Mouse (Mus musculus) forebrain, embryonic 14.5 days (tissue): ENCODE data around the gene Hist1h3e. TPM values are rescaled to one million over a fixed set of nuclear protein-coding genes. Genes with fewer than 3 reads are reported as not detected.
A peak's percentile ranks its signal among the peaks of the same experiment; 100 is the strongest.

Experiments used
- ATAC-seq: fragments of 200-750 bp; cut with Nextera tagmentation; 2 replicates; pipeline ENCODE4 v1.8.0; 2017; ENCODE audit warnings: mild to moderate bottlenecking, moderate library complexity
- DNase-seq: peaks from one replicate; pipeline ENCODE4 v3.0.0-alpha.2; 2015; ENCODE audit warnings: low spot score
- H3K27ac ChIP-seq: fragments of 300-500 bp; sonication (generic); 2 replicates; pipeline ENCODE4 v1.5.1; 2014; ENCODE audit warnings: low read depth, mild to moderate bottlenecking, control low read depth, low read length, moderate library complexity
- H3K27me3 ChIP-seq: fragments of 300-500 bp; sonication (generic); replicated peaks from 2 replicates; pipeline ENCODE4 v1.6.1; 2014; ENCODE audit warnings: low read length, control low read depth, mixed read lengths; ENCODE audit not compliant: control insufficient read depth, insufficient read depth
- H3K36me3 ChIP-seq: fragments of 300-500 bp; sonication (generic); 2 replicates; pipeline ENCODE4 v1.6.1; 2014; ENCODE audit warnings: low read length, control low read depth; ENCODE audit not compliant: control insufficient read depth, insufficient read depth
- H3K4me1 ChIP-seq: fragments of 300-500 bp; sonication (generic); 2 replicates; pipeline ENCODE4 v1.6.1; 2014; ENCODE audit warnings: antibody characterized with exemption, low read length, control low read depth; ENCODE audit not compliant: control insufficient read depth, insufficient read depth
- H3K4me2 ChIP-seq: fragments of 300-500 bp; sonication (generic); 2 replicates; pipeline ENCODE4 v1.6.1; 2014; ENCODE audit warnings: mild to moderate bottlenecking, control low read depth, low read length
- H3K4me3 ChIP-seq: fragments of 300-500 bp; sonication (generic); 2 replicates; pipeline ENCODE4 v1.5.1; 2014; ENCODE audit warnings: low read depth, low read length, control low read depth
- H3K9ac ChIP-seq: fragments of 300-500 bp; sonication (generic); 2 replicates; pipeline ENCODE4 v1.6.1; 2014; ENCODE audit warnings: mild to moderate bottlenecking, low read length, control low read depth, moderate library complexity
- H3K9me3 ChIP-seq: fragments of 300-500 bp; sonication (generic); replicated peaks from 2 replicates; pipeline ENCODE4 v1.6.1; 2016; ENCODE audit warnings: low read length, control low read depth, mixed read lengths; ENCODE audit not compliant: control insufficient read depth
- WGBS: fragments of 180-500 bp; shearing (Covaris S2); extraction: QIAGEN DNeasy Blood & Tissue Kit; methylation state at CpG from one replicate; pipeline ENCODE4 v1.1.7; 2014; 5-methylcytosine and 5-hydroxymethylcytosine counted together
- polyA plus RNA-seq: library from polyadenylated mRNA; unstranded; fragments of >200 nt; fragmentation: Nextera tagmentation; extraction: Ambion mirVana; gene quantifications from 2 replicates; pipeline ENCODE4 v1.2.1, GENCODE M21; 2014

Hist1h3e gene
- polyA plus RNA-seq, 1 experiment from 2014 or later: 5.7 TPM

DNA sequence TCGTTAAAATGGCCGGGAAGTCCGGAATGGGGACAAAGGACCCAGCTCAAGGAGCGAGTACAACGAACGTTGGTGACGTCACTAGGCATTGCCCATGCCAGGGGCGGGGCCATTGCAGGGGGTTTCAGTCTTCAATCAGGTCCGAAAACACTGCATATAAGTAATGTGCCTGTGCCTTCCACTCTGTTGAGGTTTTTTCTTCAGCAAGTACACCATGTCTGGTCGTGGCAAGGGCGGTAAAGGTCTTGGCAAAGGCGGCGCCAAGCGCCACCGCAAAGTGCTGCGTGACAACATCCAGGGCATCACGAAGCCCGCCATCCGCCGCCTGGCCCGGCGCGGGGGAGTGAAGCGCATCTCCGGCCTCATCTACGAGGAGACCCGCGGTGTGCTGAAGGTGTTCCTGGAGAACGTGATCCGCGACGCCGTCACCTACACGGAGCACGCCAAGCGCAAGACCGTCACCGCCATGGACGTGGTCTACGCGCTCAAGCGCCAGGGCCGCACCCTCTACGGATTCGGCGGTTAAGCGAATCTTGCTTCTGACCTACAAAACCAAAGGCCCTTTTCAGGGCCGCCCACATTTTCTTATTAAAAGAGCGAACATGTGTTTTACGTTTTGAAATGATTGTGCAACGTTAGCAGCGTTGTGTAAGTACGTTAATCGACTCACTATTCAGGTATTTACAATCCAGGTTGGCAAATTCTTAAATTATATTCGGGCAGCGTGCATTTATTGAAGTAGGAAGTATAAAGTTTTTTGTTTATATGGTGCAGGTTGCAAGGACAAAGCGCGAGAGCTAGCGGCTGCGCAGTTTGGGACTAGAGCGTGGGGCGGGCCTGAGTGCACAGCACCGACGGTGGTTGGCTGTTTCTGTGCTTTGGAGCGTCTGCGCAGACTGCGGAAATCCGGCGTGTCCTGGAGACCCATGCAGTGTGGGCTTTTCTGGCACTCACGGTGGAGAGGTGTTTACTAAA, 31.0 kb downstream of the Hist1h3e start, which contains the start of gene Hist1h4h:
Gene Hist1h4h, plus strand, starts transcription at position 150 of the 975 bp plus-strand sequence.
- ATAC-seq (peak; percentile 80), DNase-seq (peak; percentile 99)
- H3K9ac ChIP-seq: peak within 1 kb of the TSS; percentile 78
- peak within 1 kb of the TSS; percentile 43 for H3K4me3 ChIP-seq
- peak within 1 kb of the TSS; percentile 95 for H3K27ac ChIP-seq
- H3K4me2 ChIP-seq: peak within 1 kb of the TSS; percentile 59
- H3K36me3 ChIP-seq: no peaks in the 10 kb centered on the region
- H3K27me3 ChIP-seq: no peaks in the 10 kb centered on the region
- WGBS: under 1% methylated on average over 48 of the region's 70 CpGs
- peaks cover 23% of the 10 kb centered on the region for H3K4me1 ChIP-seq
- H3K9me3 ChIP-seq: no peaks in the 10 kb centered on the region

DNA sequence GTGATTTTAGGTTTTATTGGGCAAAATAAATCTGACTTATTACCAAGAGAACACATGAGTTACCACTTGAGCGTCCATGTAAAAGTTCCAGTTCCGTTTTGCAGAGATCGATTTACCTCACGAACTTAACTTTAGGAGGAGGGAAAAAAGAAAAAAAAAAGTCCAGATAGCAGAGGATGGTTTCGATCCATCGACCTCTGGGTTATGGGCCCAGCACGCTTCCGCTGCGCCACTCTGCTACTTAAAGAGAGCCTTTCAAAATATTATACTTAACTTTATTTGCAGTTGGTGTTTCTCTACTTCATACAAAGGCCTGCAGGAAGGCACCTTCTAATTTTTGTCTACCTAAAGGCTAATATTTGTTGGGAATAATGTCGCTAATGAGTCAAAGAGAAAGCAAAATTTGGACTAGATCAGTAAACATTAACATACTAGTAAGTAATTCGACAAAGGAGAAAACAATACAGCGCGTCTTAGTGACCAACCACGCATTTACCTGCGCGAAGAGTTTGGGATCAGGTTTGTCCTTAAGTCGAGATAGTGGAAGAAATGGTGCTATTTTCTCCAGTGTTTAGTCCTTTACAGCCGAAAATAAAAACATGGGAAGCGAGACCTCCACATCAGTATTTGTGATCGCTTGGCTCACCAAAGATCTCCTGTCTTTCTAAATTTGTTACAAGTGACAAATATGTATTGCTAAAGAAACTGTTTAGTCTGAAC, 31.8 kb downstream of the Hist1h3e start:
- Histone ChIP-seq H3K4me1 (peaks cover 22% of the 10 kb centered on the region), H3K27ac (peak overlapping the region; percentile 95), H3K9ac (peak overlapping the region; percentile 78), H3K36me3 (no peaks in the 10 kb centered on the region), H3K4me2 (peak overlapping the region; percentile 59), H3K4me3 (peak overlapping the region; percentile 43), H3K27me3 (no peaks in the 10 kb centered on the region), H3K9me3 (no peaks in the 10 kb centered on the region)
- ATAC-seq (no peak), DNase-seq (peak; percentile 75)
- under 1% methylated on average over 20 of the region's 20 CpGs for WGBS

DNA sequence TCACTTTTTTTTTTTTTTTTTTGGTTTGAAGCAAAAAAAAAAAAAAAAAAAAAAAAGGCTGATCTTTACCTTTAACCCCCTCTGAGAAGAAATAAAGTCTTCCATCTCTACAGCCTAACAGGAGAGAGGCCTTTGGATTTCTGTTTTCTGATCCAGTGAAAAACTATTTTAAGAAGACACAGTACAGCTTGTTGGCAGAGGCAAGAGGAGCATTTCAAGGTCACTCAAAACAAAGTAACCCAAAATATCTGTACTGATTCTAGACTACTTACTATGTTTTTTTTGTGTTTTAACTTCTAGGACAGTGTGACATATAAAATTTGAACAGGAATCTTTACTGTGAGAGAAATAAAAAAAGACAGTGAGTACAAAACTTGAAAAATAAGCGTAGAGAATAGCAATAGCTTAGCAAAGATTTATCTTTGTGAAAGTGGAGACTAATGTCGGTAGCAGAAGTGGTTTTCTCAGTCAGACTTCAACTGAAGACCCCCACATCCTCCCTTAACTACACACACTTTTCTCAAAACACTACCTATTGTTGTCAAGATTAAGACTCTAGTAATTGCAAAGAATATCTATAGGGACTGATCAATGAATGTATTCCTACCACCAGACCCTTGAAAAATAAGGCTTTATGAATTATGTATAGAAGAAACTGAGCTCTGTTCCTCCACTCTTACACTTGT, 32.5 kb downstream of the Hist1h3e start:
- H3K27me3 ChIP-seq: no peaks in the 10 kb centered on the region
- H3K4me3 ChIP-seq: peak overlapping the region; percentile 43
- ATAC-seq: no peak
- peak overlapping the region; percentile 59 for H3K4me2 ChIP-seq
- peaks cover 20% of the 10 kb centered on the region for H3K4me1 ChIP-seq
- WGBS: 24% methylated on average over 2 of the region's 2 CpGs
- no peak for DNase-seq
- peak overlapping the region; percentile 95 for H3K27ac ChIP-seq
- H3K9ac ChIP-seq: peak overlapping the region; percentile 78
- no peaks in the 10 kb centered on the region for H3K36me3 ChIP-seq
- H3K9me3 ChIP-seq: no peaks in the 10 kb centered on the region

DNA sequence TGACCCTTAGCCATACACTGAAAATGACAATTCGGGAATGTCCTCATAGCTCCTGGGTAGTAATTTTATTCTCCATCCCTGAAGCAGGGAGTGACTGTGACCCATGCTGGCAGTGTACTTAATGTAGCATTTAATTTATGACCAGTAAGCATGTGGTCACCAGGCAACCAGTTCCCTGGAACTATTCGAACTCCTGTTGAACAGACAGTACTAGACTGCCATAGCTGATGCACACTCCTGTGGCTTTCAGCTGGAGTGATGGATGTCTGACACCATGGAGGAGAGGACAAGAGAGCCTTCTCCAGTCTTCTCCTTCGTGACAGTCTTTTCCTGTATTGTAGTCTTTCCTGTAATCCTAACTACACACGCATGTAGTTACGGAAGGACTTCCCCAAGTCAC, 33.2 kb downstream of the Hist1h3e start:
- Histone ChIP-seq H3K4me1 (peaks cover 19% of the 10 kb centered on the region), H3K4me2 (0 out of 2 replicates have a peak overlapping the region, but pooled peaks have one; percentile 7), H3K36me3 (no peaks in the 10 kb centered on the region), H3K4me3 (no peak overlapping the region), H3K27me3 (no peaks in the 10 kb centered on the region), H3K9ac (no peak overlapping the region), H3K9me3 (no peaks in the 10 kb centered on the region), H3K27ac (no peak overlapping the region)
- ATAC-seq (no peak), DNase-seq (no peak)
- 82% methylated on average over 5 of the region's 5 CpGs for WGBS

DNA sequence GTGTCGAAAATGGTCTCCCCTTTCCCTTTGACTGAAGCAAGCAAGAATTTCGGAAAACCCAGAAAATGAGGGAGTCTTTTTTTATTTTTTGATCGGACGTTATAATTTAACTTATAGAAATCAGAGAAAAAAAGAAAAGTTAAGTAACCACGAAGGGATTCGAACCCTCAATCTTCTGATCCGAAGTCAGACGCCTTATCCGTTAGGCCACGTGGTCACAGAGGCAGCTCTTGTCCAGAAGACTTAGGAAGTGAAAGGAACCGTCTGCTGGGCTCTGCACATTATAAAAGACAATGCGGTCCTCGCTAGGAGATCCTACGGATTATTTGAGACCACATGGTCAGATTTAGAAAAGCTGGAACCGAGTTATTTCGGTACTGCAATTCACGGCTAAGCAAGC, 35.9 kb downstream of the Hist1h3e start:
- Histone ChIP-seq H3K9me3 (no peaks in the 10 kb centered on the region), H3K4me3 (peak overlapping the region; percentile 40), H3K4me1 (peaks cover 6% of the 10 kb centered on the region), H3K9ac (peak overlapping the region; percentile 58; the same call in 1 of the 2 replicates), H3K27me3 (no peaks in the 10 kb centered on the region), H3K27ac (peak overlapping the region; percentile 53; the same call in 1 of the 2 replicates), H3K4me2 (peak overlapping the region; percentile 53), H3K36me3 (no peaks in the 10 kb centered on the region)
- under 1% methylated on average over 17 of the region's 17 CpGs for WGBS
- ATAC-seq: peak; percentile 50
- DNase-seq: peak; percentile 97

DNA sequence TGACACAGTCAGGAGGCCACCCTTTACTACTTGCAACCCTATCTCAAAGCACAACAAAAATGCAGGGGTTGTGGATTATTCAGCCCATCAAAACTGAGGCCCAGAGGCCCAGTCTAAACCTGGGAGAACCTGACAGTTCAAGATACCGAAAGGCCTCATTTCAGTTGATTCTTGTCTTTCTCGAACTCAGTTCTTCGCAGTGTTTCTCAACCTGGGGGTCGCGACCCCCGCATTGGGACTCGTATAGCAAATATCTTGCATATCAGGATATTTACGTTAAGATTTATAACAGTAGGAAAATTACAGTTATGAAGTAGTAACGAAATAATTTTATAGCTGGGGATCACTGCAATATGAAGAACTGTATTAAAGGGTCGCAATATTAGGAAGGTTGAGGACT, 36.3 kb downstream of the Hist1h3e start:
- no peaks in the 10 kb centered on the region for H3K9me3 ChIP-seq
- H3K4me1 ChIP-seq: peaks cover 6% of the 10 kb centered on the region
- WGBS: 2% methylated on average over 10 of the region's 10 CpGs
- ATAC-seq (no peak), DNase-seq (no peak)
- H3K4me2 ChIP-seq: peak overlapping the region; percentile 53
- H3K27ac ChIP-seq: no peak overlapping the region
- H3K4me3 ChIP-seq: peak overlapping the region; percentile 40
- peak overlapping the region; percentile 58; the same call in 1 of the 2 replicates for H3K9ac ChIP-seq
- no peaks in the 10 kb centered on the region for H3K27me3 ChIP-seq
- no peaks in the 10 kb centered on the region for H3K36me3 ChIP-seq

DNA sequence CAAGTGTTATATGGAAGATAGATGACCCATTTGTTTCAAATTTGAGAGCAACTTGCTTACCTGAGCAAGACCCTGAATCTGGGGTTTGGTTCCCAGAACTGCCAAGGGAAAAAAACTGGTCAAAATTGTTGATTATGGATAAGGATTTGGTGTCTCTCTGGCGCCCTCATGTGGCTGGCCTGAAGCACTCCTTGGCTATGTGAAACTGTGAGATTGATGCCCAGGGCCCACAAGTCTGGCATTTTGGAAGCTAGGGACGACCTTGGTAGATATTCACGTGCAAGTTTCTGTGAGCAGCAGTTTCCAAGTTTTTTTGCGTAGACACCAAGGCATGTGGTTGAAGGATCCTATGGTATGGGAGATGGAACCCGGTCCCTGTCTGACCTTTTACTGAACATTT, 37.5 kb downstream of the Hist1h3e start:
- Histone ChIP-seq H3K4me2 (no peak overlapping the region), H3K4me1 (peaks cover 4% of the 10 kb centered on the region), H3K9ac (no peak overlapping the region), H3K27ac (no peak overlapping the region), H3K27me3 (no peaks in the 10 kb centered on the region), H3K36me3 (no peaks in the 10 kb centered on the region), H3K9me3 (no peaks in the 10 kb centered on the region), H3K4me3 (no peak overlapping the region)
- 8% methylated on average over 5 of the region's 5 CpGs for WGBS
- DNase-seq: peak; percentile 92
- ATAC-seq: peak; percentile 33; the same call in 1 of the 2 replicates

DNA sequence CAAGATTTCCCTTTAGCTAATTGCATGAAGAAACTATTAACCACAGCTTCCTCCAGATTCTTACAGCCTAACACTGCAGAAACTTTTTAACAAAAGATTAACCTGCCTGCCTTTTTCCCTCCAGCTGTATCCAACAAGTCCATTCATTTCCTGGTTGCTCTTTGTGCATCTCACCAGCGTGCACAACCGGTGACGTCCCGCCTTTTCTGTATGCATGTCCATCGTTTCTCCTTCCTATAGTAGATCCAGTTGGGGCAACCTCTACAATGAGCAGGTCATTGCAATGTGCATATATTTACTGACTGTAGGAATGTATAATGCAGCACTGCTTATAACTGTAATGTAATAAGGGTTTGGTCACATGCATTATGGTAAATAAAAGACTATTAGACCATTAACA, 38.2 kb downstream of the Hist1h3e start:
- 44% methylated on average over 5 of the region's 5 CpGs for WGBS
- Histone ChIP-seq H3K9me3 (no peaks in the 10 kb centered on the region), H3K4me3 (no peak overlapping the region), H3K27ac (no peak overlapping the region), H3K36me3 (no peaks in the 10 kb centered on the region), H3K4me2 (no peak overlapping the region), H3K4me1 (peaks cover under 1% of the 10 kb centered on the region), H3K27me3 (no peaks in the 10 kb centered on the region), H3K9ac (no peak overlapping the region)
- ATAC-seq (no peak), DNase-seq (no peak)
